Mouse (Mus musculus): ENCODE data around the gene Rhoj.
A peak's percentile ranks its signal among the peaks of the same experiment; 100 is the strongest.

Gene Rhoj

GRCm38 (mm10) chr12:75307961-75308951, at the start of gene Rhoj:
Gene Rhoj (plus strand): TSS chr12:75308322.
- DNase-seq (ENCODE audit: low spot score in 2 of 2): peak in 1 of 2 experiments; percentile 20

- DNase-seq (ENCODE audit: low spot score in 2 of 2): no peak
These were observed 36.4 kb upstream of the Rhoj start for GRCm38 (mm10) chr12:75271726-75272125.

DNA sequence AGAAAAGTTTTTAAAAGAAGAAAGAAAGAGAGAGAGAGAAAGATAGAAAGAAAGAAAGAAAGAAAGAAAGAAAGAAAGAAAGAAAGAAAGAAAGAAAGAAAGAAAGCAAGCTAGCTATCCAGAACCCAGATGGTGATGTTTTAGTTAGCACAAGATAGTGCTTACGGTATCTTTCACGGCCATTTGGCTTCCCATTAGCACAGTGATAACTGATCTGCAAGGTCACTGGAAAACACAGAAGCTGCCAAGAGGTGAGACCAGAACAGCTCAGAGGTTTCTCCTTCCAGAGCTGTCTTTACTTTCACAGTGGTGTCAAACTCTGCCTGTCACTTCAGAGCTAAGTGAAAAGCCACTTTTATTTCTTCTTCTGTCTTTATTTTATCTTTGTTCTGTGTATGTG, 32.4 kb upstream of the Rhoj start:
- no peak for DNase-seq (ENCODE audit: low spot score in 2 of 2)

DNA sequence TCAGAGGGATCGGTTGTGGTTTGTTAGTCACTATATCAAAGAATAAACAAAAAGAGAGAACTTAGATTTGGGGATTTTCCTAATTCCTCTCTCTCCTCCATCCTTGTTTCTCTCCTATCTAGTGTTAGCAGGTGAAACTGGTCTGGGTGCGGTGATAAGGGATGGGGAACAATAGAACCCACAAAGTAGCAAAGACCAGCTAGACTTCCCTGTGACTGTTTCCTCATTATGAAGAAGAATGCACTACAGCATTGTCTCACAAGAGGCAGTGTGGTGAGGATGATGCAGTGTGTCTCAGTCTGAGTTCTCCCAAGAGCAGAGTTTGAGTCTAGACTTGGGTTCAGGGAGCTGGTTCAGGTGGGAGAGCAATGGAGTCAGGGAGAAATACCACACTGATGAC, 30.7 kb upstream of the Rhoj start:
- DNase-seq (ENCODE audit: low spot score in 2 of 2): no peak

GRCm38 (mm10) chr12:75280502-75280901, 27.6 kb upstream of the Rhoj start:
- no peak for DNase-seq (ENCODE audit: low spot score in 2 of 2)

DNA sequence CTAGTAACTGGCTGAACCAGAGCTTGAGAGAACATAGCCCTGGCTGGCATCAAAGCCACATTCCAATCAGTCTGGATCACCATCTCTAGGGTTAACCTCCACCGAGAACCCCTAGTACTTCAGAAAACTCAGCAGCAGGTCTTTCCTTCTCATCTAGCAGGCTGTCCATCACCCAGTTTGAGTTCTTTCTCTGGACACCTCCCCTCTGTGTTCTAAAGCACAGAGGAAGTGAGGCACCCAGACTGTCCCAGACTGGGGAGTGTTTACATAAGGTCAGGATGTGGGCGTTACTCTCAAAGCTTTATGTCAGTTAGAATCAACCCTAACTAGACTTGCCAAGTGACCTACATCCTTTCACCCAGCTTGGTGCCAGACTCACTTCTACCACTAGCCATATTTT, 24.9 kb upstream of the Rhoj start:
- no peak for DNase-seq (ENCODE audit: low spot score in 2 of 2)

DNA sequence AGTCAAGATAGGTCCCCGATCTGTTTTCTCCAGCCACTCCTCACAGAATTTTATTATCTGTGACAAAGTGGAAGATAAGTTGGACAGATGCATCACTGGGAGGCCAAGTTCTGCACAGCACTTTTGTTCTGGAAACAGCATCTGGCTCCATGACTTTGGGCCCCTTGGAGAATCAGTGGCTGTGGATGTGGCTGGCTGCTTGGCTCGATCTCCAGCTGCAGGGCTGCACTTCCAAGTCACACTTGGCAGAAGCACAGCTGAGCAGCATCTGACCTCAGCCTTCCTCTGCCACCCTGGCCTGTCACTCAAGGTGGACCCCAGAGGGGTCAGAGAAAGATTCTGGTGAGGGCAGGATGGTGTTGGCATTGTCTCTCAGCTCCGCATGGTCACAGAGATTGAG, 22.0 kb upstream of the Rhoj start:
- no peak for DNase-seq (ENCODE audit: low spot score in 2 of 2)

DNA sequence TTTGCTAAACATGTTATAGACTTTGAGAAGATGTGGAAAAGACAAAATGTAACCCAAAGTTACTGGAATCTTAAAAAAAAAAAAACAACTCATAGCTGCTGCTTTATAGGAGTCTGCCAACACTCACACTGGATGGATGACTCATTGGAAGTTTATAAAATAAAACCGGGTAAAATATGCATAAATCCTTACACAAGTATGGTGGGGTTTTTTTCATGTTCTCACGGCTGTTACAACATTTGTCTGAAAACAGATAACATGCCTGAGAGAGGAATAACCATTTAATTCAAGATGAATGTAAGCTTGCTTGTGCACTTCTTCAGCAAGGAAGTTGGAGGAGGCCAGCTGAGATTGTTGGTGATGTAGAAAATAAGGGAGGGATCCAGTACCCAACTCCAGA, 17.6 kb upstream of the Rhoj start:
- DNase-seq (ENCODE audit: low spot score in 2 of 2): no peak

GRCm38 (mm10) chr12:75291556-75291955, 16.6 kb upstream of the Rhoj start:
- no peak for DNase-seq (ENCODE audit: low spot score in 2 of 2)

GRCm38 (mm10) chr12:75292939-75293338, 15.2 kb upstream of the Rhoj start:
- DNase-seq (ENCODE audit: low spot score in 2 of 2): no peak

DNA sequence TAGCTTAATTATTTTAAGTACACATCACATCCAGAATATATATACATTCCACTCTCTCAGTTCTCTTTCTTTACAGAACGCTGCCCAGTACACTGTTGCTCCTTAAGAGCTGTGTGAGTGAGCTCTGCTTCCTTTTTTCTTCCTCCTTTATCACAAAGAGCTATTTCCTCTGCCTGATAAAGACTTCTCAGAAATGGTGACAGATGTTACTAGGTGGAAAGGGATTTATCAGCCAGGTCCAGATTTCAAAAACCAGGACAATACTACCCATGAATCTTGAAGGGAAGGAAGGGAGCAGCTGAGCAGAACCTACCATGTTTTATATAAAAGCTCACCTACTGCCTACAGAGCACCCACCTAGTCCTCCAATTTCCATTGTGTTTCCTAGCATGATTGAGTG, 8.3 kb upstream of the Rhoj start:
- no peak for DNase-seq (ENCODE audit: low spot score in 2 of 2)

DNA sequence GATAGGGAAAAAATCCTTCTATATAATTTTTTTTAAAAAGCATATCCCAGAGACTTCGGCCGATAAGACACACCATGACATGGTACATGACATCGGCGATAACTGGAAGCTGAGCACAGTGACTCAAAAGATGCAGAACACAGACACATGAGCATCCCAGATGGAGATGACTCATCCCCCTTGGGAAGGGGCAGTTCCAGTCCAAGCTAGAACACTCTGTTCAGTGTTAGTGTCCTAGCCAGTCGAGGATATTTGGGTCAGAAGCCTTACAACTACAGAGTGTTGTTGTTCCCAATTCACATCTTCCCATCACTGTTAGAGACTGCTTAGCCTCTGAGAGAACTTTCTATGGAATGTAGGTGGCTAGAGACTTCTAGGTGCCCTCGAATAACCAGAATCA, 4.0 kb upstream of the Rhoj start:
- no peak for DNase-seq (ENCODE audit: low spot score in 2 of 2)

DNA sequence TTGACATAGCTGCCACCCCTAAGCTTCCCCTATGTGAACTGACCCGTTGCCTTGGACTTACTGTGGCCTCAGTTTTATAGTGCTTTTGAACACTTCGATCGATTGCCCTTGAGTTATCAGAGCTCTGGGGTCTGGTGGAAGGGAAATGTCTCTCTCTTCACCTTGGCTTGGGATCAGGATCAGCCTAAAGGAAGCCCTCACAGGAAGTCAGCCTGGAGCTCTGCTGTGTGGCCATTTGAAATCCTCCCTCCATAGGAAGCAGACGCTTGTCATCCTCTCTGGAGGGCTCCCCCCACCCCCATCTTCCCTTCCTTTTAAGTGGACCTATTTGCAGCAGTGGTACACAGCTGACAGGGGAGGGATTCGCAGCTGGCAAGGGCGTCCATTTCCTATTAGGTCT, 1.6 kb downstream of the Rhoj start:
- DNase-seq (ENCODE audit: low spot score in 2 of 2): no peak

DNA sequence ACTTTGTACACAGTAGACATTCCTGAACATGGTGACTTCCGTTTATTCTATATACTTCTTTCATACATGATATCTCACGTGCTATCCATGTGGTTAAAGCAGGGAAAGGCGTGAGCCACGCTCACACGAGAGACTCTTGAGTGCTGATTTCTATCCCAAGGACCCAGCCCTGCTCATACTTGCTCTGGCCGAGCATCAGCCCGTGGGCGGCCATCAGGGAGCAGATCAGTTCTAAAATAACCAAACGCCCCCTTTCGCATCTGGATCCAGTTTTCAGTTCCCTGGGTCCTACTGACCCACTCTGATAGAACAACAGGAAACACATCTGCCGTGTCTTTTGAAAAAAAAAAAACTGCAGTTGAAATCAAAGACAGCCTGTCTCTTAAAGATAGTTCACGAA, 2.6 kb downstream of the Rhoj start:
- no peak for DNase-seq (ENCODE audit: low spot score in 2 of 2)

DNA sequence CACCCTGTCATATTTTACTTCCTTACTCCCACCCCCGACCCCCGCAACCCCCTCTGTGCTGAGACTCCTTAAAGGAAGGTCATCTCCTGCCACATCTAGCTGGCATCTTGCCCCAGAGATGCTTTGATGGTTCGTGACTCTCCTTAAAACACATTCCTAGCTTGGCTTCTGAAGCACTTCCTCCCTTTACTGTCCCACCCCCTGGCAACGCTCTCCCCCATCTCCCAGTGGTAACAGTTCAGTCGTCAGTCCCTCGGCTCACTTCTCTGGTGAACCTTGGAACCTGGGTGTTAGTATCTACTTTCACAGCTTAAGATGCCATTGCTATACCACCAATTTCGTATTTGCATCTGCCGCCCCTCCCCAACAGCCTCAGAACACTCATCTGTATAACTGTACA, 3.8 kb downstream of the Rhoj start:
- DNase-seq (ENCODE audit: low spot score in 2 of 2): no peak

- no peak for DNase-seq (ENCODE audit: low spot score in 2 of 2)
These were observed 5.9 kb downstream of the Rhoj start for GRCm38 (mm10) chr12:75313992-75314391.

DNA sequence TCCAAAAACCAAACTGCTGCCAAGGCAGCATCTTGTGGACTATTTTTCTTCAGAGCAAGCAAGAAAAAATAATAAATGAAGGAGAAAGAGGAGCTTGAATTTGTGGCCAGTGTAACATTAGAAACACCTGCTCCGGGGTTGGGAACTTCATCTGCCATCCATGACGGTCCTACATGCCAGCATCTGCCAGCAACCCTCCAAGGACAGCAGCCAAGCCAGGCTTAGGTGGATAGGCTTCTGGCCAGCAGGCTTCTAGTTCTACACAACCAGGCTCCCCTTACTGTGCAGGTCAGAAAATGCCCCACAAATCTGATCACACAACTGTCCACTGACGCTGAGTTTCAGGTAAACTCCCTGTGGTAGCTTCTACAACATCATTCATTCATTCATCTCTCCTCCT, 7.7 kb downstream of the Rhoj start:
- DNase-seq (ENCODE audit: low spot score in 2 of 2): no peak

DNA sequence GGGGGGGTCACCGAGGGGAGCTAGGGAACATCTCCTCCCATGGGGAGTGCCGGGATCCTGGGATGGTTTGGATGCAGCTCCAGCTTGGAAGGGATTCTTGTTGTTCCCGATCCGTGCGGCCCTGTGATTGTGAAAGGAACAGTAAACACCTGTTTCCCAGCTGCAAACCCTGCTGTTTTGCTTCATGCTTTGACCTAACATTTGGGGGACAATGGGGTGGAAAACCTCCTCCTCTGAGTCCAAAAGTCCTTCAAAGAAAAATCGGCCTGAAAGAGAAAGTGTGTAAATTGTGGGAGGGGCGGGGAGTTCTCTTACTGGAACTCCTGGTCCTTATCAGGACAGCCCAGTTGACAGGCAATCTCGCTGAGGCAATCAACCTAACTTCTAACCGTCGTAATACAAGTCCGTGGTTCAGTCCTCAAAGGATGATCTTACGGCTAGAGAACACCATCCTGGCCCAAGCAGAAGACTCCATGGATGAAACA, 12.4 kb downstream of the Rhoj start:
- DNase-seq (ENCODE audit: low spot score in 2 of 2): peak in 1 of 2 experiments; percentile 14

DNA sequence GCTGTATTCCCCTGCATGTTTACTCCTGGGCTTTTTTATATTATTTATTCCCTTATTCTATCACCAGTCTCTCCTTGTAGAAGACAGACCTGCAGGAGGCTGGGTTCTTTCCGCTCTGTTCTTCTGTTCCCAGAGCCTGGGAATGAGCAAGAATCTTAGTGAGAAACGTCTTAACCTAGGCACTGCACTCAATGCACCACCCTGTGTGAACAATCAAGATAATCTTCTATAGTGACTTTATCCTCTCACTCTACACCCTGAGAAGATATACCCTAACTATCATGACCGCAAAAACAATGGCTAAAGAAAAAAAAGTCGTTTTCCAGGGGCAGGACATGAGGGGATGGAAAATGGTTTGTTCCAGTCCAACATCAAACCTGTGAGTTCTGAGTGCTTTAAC, 13.1 kb downstream of the Rhoj start:
- DNase-seq (ENCODE audit: low spot score in 2 of 2): no peak

- no peak for DNase-seq (ENCODE audit: low spot score in 2 of 2)
These were observed 21.1 kb downstream of the Rhoj start for GRCm38 (mm10) chr12:75329188-75329587.

GRCm38 (mm10) chr12:75339894-75340293, 31.8 kb downstream of the Rhoj start:
- no peak for DNase-seq (ENCODE audit: low spot score in 2 of 2)

GRCm38 (mm10) chr12:75340331-75340730, 32.2 kb downstream of the Rhoj start:
- DNase-seq (ENCODE audit: low spot score in 2 of 2): no peak

DNA sequence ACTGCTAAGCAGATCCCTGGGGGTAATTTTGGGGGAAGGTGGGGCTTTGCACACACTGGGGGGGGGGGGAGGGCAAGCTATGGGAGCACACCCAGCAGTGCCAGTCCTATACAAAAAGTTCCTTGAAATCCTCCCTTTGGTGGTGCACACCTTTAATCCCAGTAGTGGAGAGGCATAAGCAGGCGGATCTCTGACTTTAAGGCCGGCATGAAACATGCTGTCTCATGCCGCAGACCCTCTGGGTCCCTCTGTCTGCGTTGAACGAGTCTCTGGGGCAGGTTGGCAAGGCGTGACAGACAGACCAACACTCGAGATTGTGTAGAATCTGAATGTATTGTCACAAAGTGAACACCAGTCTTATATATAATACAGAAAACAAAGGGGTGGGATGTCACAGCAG, 40.4 kb downstream of the Rhoj start:
- DNase-seq (ENCODE audit: low spot score in 2 of 2): no peak
